Mouse (Mus musculus) myocyte (in vitro differentiated cells): ENCODE measurements at regions not wholly inside any gene's neighbourhood (a gene's known extent, or its start where the extent isn't known, plus 50 kb on each side); places are given as distances from the start of the nearest gene placed in this dataset.

Experiments used
- H3K27me3 ChIP-seq: one replicate; pipeline ENCODE4 v1.6.1; 2011; ENCODE audit not compliant: control insufficient read depth, insufficient read depth, insufficient read length
- H3K36me3 ChIP-seq: one replicate; pipeline ENCODE4 v1.6.1; 2011; ENCODE audit not compliant: control insufficient read depth, insufficient read depth
- H3K4me2 ChIP-seq: one replicate; pipeline ENCODE4 v1.6.1; 2011; ENCODE audit warnings: low read depth, control low read depth
- H3K4me3 ChIP-seq: one replicate; pipeline ENCODE4 v1.5.1; 2011; ENCODE audit warnings: mild to moderate bottlenecking, control low read depth, moderate library complexity
- H3K79me2 ChIP-seq: one replicate; pipeline ENCODE4 v1.6.1; 2011; ENCODE audit not compliant: control insufficient read depth, insufficient read depth
- H3ac ChIP-seq: one replicate; pipeline ENCODE4 v1.6.1; 2011; ENCODE audit not compliant: control insufficient read depth, insufficient read length
- CEBPB ChIP-seq: IDR thresholded peaks from 2 replicates; pipeline ENCODE4 v1.6.1; 2011; ENCODE audit warnings: mild to moderate bottlenecking, moderate library complexity; ENCODE audit not compliant: poor library complexity, insufficient read depth, severe bottlenecking
- E2F4 ChIP-seq: IDR thresholded peaks from one replicate; pipeline ENCODE4 v1.6.1; 2011; ENCODE audit warnings: mild to moderate bottlenecking, control low read depth, moderate library complexity; ENCODE audit not compliant: insufficient read depth
- MAX ChIP-seq: IDR thresholded peaks from one replicate; pipeline ENCODE4 v1.6.1; 2011; ENCODE audit warnings: low read depth, mild to moderate bottlenecking, control low read depth
- MYOD1 ChIP-seq, 3 experiments: IDR thresholded peaks; one replicate each; pipeline ENCODE4 v1.6.1; 2011; ENCODE audit warnings: control low read depth in 2 of 3, low read depth in 2 of 3, mild to moderate bottlenecking in 2 of 3, moderate library complexity in 1 of 3; ENCODE audit not compliant: insufficient read length in 2 of 3, control insufficient read depth in 1 of 3
- MYOG ChIP-seq, 3 experiments: IDR thresholded peaks; one replicate each; pipeline ENCODE4 v1.6.1; 2011; ENCODE audit warnings: control low read depth in 2 of 3, low read depth in 2 of 3, mild to moderate bottlenecking in 2 of 3; ENCODE audit not compliant: insufficient read length in 2 of 3, control insufficient read depth in 1 of 3, insufficient read depth in 1 of 3
- POLR2A ChIP-seq: IDR thresholded peaks from one replicate; pipeline ENCODE4 v1.6.1; 2011; ENCODE audit warnings: low read depth, mild to moderate bottlenecking, control low read depth, moderate library complexity; ENCODE audit not compliant: insufficient read length
- POLR2AphosphoS2 ChIP-seq: IDR thresholded peaks from one replicate; pipeline ENCODE4 v1.6.1; 2011; ENCODE audit warnings: low read depth, control low read depth; ENCODE audit not compliant: insufficient read length
- REST ChIP-seq: IDR thresholded peaks from one replicate; pipeline ENCODE4 v1.6.1; 2011; ENCODE audit warnings: mild to moderate bottlenecking, control low read depth, moderate library complexity; ENCODE audit not compliant: insufficient read depth, insufficient read length
- SRF ChIP-seq: IDR thresholded peaks from one replicate; pipeline ENCODE4 v1.6.1; 2011; ENCODE audit warnings: low read depth; ENCODE audit not compliant: control insufficient read depth, insufficient read length
- TCF12 ChIP-seq: IDR thresholded peaks from one replicate; pipeline ENCODE4 v1.6.1; 2011; ENCODE audit warnings: mild to moderate bottlenecking, control low read depth; ENCODE audit not compliant: poor library complexity, insufficient read depth, severe bottlenecking
- TCF3 ChIP-seq: IDR thresholded peaks from one replicate; pipeline ENCODE4 v1.6.1; 2011; ENCODE audit warnings: low read depth, control low read depth; ENCODE audit not compliant: insufficient read length
- USF1 ChIP-seq: IDR thresholded peaks from one replicate; pipeline ENCODE4 v1.6.1; 2011; ENCODE audit warnings: low read depth, mild to moderate bottlenecking, control low read depth, moderate library complexity

DNA sequence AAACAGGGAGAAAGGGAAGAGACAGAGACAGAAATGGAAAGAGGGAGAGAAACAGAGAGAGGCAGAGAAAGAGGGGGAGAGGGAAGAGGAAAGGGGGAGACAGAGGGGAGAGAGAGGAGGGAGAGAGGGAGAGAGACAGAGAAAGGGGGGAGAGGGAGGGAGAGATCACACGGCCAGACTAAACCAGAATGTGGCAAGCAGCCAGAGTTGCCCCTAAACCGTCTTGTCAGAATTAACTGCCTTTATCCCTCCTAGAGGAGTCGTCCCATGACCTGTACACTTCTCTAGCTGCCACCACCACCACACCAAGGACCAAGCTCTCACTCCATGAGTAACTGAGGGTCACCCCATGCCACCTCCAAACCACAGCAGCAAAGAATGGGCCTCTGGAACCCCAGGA is 123.3 kb downstream of the Mn1 start:
- Histone ChIP-seq H3ac (no peak overlapping the region), H3K27me3 (peaks cover 15% of the 10 kb centered on the region)

DNA sequence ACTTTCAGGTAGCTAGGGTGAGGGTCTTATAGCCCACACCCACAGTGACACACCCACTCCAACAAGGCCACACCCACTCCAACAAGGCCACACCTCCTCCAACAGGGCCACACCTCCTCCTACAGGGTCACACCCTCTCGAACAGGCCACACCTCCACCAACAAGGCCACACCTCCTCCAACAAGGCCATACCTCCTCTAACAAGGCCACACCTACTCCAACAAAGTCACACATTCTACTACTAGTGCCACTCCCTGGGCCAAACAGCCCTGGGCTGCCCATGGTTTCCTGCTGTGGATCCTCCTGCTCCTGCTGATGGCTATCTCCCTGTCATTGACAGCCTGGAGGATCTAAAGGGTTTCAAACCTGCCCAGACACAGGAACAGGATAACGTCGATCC is 124.9 kb downstream of the Mn1 start:
- no peaks in the 10 kb centered on the region for H3K79me2 ChIP-seq
- no peak overlapping the region for H3ac ChIP-seq
- TF ChIP-seq USF1 = no peak
- TF ChIP-seq MAX = no peak
- TF ChIP-seq SRF = no peak
- no peak for TF ChIP-seq MYOG (IDR thresholded peaks at IDR 0.05; ENCODE audit: control insufficient read depth in 1 of 3, insufficient read depth in 1 of 3, insufficient read length in 2 of 3, low read depth in 2 of 3)
- no peak for TF ChIP-seq POLR2A
- no peak for TF ChIP-seq POLR2AphosphoS2
- TF ChIP-seq E2F4 = no peak
- TF ChIP-seq REST = no peak
- TF ChIP-seq TCF12 = no peak
- TF ChIP-seq TCF3 = no peak
- no peak for TF ChIP-seq CEBPB
- peaks cover 12% of the 10 kb centered on the region for H3K27me3 ChIP-seq
- H3K4me2 ChIP-seq = no peak overlapping the region
- H3K36me3 ChIP-seq = no peaks in the 10 kb centered on the region
- H3K4me3 ChIP-seq = no peak overlapping the region

More for the DNA sequence above, 123.3 kb downstream of the Mn1 start:
- Histone ChIP-seq H3K4me2 (no peak overlapping the region), H3K36me3 (no peaks in the 10 kb centered on the region), H3K4me3 (no peak overlapping the region), H3K79me2 (no peaks in the 10 kb centered on the region)
- TF ChIP-seq TCF3 (no peak), POLR2A (no peak), CEBPB (no peak), USF1 (no peak), MYOD1 (IDR thresholded peaks at IDR 0.05; ENCODE audit: control insufficient read depth in 1 of 3, insufficient read length in 2 of 3, low read depth in 2 of 3) (no peak), MYOG (IDR thresholded peaks at IDR 0.05; ENCODE audit: control insufficient read depth in 1 of 3, insufficient read depth in 1 of 3, insufficient read length in 2 of 3, low read depth in 2 of 3) (no peak)

DNA sequence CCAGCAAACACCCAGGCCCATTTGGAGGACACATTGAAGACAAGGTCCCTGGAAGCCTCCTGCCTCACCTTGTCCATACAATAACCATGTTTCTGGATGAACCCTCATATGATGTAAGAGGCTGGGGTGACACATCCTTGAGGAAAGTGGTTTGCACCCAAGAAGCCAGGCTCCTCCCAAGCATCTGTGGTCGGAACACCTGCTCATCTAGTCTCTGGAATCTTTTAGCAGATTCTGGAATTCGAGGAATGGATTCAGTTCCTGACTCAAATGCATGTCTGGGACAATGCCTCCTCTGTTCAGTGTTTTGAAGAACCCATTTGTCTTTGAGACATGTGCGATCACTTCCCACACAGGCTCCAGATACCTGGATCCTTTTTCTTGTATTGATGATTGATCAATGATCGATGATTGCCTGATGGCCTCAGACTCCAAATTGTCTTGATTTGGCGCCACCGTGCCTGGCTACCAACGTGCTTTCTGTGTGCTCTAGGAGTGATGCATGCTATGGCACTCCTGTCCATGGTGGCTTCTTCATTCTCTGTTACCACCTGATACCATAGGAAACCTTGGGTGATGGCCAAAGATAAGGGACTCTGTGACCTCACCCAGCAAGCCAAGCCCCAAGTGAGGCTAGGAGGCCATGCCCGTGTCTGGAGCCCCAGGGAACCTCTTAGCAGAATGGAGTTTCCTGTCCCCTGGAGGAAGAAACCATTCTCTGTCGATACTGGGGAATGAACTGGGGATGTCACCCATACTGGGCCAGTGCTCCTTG is 126.7 kb downstream of the Mn1 start:
- H3K4me2 ChIP-seq = no peak overlapping the region
- peaks cover 14% of the 10 kb centered on the region for H3K27me3 ChIP-seq
- no peak overlapping the region for H3ac ChIP-seq
- no peak for TF ChIP-seq TCF3
- TF ChIP-seq SRF = no peak
- TF ChIP-seq MYOG (IDR thresholded peaks at IDR 0.05; ENCODE audit: control insufficient read depth in 1 of 3, insufficient read depth in 1 of 3, insufficient read length in 2 of 3, low read depth in 2 of 3) = no peak
- TF ChIP-seq TCF12 = no peak
- no peak for TF ChIP-seq MAX
- no peak for TF ChIP-seq USF1
- TF ChIP-seq E2F4 = no peak
- no peak for TF ChIP-seq CEBPB
- TF ChIP-seq MYOD1 (IDR thresholded peaks at IDR 0.05; ENCODE audit: control insufficient read depth in 1 of 3, insufficient read length in 2 of 3, low read depth in 2 of 3) = no peak
- TF ChIP-seq POLR2A = no peak
- TF ChIP-seq REST = no peak
- TF ChIP-seq POLR2AphosphoS2 = no peak
- no peaks in the 10 kb centered on the region for H3K79me2 ChIP-seq
- no peak overlapping the region for H3K4me3 ChIP-seq
- no peaks in the 10 kb centered on the region for H3K36me3 ChIP-seq

DNA sequence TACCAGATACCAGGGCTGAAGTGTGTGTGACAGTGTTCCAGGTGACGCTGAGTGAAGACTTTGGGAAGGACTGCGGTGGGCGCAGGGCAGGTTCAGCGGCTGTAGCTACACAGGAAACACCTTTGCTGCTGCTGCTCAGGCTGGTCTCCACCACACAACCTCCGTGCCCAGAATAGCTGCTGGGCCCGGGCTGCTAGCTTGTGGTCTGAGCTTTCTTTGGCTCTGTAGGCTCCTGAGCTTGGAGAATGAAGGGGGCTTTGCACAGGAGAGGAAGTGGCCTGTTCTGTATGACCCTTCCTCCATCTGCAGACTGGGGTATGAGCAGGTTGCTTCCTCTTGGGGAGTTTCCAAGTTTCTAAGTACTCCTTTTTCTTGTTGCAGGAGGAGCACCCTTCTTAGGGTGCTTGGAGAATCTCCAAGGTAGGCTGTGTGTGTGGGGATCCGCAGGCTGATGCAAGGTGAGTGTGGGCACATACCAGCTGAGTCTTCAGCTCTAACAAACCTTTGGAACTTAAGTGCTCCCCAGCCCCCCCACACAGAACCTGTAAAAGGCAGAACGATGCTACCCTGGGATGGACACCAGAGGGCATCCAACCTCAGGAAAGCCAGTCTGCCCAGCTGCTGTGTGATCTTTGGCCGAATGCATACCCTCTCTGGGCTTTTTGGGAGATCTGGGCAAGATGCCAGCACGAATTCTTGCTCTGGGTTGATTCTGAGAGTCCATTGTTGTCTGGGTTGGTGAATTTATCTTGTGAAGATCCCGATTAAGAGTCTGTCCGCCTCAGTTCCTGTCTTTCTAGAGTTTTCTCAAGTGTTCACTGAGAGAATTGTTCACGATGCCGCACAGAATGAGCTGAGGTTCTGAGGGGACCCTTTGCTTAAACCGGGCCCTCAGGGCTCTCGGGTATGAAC is 136.6 kb downstream of the Mn1 start:
- no peak overlapping the region for H3ac ChIP-seq
- H3K79me2 ChIP-seq = no peaks in the 10 kb centered on the region
- H3K4me3 ChIP-seq = no peak overlapping the region
- peaks cover 8% of the 10 kb centered on the region for H3K27me3 ChIP-seq
- H3K36me3 ChIP-seq = no peaks in the 10 kb centered on the region
- TF ChIP-seq CEBPB (no peak), MAX (no peak), TCF3 (no peak), SRF (no peak), MYOG (IDR thresholded peaks at IDR 0.05; ENCODE audit: control insufficient read depth in 1 of 3, insufficient read depth in 1 of 3, insufficient read length in 2 of 3, low read depth in 2 of 3) (no peak), TCF12 (no peak)
- no peak overlapping the region for H3K4me2 ChIP-seq
